Mouse (Mus musculus): ENCODE measurements around the gene Pou2af1.

Pou2af1 gene

DNA sequence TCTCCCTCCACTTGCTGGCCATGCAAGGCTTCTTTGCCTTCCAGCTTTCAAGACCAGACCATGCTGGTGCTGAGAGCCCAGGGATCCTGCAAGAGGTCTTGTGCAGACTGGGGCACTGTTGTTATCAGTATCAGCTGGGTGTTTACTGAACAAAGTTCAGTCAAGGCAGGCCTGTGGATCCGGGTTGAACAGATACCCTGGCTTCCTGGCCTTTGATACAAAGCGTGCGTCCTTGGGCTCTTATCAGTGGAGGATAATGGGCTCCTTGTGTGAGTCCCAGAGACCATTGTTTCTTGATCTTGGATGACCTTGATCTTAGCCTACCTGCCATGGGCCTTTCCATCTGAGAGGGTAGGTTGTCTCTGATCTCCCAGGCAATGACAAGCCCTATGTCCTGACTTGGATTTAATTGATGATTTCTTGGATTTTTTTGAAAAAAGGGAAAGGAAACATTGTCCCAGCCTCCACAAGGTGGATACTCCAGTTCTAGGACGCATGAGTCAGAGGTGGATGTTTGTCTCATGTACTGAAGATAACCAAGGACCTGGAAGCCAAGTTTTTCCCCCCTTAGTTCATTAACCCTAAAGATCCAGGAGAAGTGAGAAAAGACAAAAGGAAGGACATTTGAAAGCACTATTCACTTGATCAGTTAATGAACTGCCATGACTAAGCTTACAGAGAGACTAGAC is 17.3 kb downstream of the Pou2af1 start:
- no peak for DNase-seq

DNA sequence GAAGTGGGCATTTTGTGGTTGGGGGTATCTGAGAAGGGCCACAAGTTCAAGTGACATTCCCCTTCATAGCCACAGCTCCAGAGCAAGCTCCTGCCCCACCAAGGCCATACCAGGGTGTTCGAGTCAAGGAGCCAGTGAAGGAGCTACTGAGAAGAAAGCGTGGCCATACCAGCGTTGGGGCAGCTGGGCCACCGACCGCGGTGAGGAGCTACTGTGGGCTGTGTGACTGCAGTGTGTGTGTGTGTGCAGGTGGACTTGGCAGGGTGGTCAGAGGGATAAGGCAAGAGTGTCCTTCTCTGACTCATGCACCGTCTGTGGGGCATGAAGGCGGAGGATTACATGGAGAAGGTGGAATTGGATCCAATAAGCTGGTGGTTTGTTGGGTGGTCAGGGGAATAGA is 18.7 kb downstream of the Pou2af1 start:
- no peak for DNase-seq

DNA sequence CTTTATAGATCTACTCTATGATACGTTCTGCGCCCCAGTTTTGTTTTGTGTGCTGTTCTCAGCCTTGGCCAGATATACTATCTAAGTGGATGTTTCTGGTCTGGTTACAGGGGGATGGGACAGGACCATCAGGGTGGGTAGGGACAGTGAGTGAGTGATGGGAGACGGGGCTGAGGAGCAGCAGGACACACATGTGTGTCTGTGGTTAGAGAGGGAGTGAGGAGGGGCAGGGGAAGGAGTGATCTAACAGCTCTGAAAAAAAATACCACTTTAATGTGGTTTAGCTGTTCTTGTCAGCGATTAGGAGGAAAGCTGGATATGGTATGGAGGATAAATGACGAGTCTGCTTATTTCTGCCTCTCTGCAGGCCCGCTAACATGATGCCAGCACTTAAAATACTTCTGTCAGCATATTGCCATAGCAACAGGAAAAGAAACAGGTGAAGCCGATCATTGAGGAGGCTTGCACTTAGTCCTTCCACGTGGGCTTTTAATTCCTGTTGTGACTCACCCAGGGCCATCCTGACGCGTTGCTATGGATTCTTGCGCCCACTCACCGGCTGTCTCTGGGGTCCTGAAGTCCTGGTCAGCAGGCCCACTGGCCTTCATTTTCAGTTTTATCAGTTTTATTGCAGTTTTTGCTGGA is 25.4 kb downstream of the Pou2af1 start:
- DNase-seq: no peak

DNA sequence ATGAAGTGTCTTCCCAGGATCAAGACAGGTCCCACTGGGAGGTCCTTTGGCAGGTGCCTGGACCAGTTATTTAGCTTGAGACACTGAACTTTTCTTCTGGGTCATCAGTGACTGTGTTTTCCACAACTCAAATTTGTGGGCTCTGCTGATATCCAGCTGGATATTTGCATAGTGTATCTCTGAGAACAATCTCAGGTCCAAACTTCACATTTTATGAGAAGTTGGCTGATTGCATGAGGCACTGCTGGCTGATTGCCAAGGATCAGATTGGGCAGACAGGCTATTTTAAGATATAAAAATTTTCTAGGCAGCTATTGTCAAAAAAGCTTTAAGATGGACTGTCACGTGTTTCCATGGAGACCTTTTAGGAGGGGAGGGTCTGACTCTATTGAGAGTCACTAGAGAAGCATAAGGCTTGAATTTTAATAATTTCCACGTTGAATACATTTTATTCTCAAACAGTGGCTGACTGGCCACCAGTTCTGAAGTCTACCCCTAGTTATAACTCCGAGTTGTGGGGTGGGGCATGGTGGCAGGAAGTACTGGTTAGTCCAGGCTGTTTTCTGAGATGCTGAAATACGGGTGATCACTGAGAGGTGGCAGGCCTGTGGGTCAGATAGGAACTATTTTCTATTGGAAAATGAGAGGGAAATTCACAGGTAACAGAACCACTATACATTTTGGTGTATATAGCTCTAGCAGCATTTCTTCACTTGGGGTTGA is 43.4 kb downstream of the Pou2af1 start:
- DNase-seq: no peak

DNA sequence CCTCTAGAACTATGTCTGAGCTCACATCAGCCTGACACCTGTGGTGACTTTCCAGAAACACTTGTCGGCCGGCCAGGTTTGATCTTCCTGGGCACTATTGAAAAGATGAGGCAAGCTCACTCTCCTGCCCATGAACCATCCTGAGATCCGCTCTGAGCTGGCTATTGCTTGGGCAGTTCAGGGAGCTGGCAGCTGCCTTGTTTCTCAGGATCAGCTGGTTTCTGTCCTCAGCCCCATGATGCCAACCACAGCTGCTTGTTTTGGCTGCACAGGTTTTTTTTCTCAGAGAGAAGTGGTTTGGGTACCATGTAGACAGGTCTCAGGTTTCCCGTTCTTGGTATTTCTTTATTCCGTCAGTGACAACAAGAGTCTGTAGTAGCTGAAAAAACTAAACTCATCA is 44.9 kb downstream of the Pou2af1 start:
- no peak for DNase-seq

DNA sequence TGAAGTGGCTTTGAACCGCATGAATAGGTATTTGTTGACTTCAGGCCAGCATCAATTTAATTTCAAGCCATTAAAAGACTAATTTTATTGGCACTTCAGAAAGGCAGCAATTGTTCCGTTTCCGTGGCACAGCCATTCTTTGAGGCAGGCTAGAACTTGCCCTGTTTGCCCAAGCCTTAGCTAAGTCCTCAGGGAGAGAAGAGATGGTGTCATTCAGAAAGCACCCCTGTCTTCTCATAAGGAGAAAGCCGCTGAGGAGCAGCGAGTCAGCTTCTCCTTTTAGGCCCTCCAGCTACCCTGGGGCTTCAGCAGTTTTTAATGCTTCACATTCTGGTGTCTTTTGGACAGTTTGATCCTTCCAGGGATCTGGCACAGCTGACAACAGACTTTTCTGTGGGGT is 55.3 kb downstream of the Pou2af1 start:
- DNase-seq: no peak

DNA sequence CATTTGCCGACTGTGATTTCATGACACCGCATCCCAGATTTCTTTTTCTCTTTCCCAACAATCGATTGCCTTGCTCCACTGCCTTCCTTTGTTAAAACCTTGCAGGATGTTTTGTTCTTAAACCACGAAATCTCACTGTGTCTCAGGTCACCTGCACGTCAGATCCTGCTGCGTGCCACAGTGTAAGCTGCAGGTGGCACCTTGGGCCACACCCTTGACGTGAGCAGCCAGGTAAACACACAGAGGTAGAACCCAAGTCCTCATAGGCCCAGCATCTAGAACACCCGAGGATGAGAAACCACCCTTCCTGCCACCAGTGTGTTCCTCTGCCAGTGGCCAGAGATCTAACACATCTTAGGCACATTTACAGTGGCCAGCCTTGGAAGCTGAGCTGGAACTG is 57.6 kb downstream of the Pou2af1 start:
- no peak for DNase-seq

DNA sequence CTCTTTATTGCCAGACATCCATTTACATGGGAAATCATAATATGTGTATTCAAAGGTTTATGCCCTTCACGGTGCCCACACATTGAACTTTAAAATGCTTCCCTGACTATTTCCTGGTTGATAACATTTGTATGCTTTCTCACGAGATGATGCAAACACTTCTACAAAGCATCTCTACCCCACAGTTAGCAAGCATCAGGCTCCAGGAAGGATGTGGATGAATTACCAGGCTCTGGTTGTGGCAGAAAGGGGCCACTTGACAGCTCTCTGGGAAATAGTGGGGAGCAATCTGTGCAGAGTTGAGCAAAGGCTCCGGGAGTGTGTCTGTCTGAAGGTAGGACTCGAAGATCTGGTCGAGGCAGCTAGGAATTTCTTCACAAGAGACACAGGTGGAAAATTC is 58.6 kb downstream of the Pou2af1 start:
- DNase-seq: no peak

DNA sequence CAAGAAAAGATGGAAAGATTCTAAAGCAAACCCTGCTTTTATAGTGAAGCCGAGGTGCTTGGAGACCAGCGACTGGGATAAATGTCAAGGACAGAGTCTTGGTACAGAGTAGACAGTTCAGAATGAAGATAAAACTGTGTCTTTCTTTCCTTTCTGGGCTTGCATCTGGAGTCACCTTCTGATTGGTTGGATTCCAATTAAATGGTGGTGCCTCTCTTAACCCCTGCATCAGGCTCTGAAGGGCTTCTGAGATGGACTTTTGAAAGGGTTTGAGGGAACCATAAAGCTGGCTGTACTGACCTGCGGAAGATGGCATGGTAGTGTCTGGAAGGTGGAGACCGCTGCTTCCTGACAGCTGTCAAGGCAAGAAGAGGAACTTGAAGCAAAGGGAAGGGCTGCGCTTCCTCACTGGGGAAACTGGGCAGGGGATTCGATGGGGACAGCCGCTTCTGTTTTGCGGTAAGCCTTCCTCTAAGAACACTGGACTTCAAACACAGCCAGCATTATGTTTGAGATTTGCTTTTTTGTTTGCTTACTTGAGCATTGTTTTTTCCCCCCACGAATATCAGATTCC is 60.2 kb downstream of the Pou2af1 start:
- DNase-seq: no peak

DNA sequence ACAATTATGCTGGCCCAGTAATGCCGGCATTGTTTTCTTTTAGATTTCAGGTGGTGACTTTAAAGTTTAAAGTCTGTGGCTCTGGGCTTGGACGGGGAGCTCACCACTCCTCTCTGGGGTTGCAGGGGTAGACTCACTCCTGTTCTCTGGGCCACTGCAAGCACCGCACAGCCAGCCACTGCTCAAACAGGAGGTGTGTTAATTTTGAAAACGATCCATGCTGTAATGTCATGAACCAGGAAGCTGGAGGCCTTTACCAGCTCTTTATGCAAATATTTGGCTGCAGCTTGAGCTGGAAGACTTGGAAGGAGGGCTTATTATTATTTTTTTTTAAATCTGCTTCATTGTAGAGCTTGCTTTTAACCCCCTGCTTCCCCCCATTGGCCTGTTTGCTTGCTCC is 61.2 kb downstream of the Pou2af1 start:
- DNase-seq: no peak

DNA sequence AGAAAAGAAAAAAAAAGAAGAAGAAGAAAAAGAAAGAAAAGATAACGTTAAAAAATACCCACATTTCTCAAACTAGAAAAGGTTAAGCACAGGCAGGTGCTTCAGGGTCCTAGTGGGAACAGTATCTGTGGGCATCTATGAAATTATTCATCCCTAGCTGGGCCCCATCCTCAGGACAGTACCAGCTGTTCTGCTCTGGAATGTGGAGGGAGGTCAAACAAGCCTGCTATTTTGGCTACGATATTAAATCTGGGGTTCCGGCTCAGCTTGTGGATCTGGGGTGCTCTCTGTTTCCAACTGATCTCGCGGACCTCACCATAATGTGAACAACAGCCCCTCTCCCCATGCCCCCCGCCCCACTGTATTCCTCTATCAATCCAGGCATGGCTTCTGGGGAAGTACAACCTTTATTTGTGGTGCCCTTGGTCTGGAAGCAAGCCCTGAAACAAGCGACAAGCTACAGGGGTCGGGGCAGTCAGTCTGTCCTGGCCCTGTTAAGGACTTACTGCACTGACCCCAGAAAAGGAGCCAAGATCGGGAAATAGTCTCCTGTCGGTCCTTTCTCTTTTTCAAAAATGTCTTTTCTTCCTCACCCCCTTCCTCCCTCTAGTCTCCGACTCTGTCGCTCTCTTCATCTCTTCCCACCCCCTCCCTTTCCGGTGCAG is 64.5 kb downstream of the Pou2af1 start:
- DNase-seq: no peak

DNA sequence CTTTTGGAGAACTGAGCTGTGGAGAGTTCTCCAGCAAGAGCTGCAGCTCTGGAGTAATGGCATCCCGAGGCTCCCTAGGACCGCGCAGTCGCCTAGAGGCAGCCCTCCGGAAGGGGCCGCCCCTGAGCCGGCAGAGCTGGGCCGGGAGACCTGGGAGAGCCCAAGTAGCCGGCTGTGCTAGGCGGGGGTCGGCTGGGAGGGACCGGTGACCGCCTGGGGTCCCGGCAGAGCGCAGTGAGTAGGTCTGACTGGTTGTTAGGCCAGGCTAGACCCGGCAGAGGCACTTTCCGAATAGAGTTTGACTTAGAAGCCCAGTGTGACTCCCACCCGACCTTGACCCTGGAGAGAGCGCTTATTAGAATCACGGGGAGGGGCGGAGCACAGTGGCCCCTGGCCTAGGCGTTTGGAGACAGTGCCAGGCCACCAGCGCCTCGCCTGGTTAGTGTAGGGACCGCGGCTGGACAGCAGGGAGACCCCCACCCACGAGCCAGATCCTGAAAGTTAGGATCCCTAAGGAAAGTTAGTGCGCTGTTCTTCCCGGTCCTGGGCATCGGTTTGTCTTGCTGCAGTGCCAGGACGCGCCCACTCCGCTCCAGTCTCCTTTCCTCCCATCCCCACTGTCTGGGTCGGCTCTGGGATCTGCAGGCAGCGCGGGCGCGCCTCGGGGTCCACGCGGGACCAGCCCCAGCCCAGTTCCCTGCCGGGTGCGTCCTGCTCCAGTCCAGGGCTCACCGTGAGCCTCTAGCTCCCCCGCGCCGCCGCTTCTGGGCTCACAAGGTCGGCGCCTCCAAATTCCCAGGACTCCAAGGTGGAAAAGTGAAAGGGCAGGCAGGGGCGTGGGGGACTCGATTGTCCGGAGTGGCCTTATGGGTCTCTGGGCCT is 65.2 kb downstream of the Pou2af1 start, which contains the start of gene Colca2:
Gene Colca2, minus strand, starts transcription at position 70 of the 882 bp plus-strand sequence.
- peak; percentile 83 to 92 for DNase-seq

DNA sequence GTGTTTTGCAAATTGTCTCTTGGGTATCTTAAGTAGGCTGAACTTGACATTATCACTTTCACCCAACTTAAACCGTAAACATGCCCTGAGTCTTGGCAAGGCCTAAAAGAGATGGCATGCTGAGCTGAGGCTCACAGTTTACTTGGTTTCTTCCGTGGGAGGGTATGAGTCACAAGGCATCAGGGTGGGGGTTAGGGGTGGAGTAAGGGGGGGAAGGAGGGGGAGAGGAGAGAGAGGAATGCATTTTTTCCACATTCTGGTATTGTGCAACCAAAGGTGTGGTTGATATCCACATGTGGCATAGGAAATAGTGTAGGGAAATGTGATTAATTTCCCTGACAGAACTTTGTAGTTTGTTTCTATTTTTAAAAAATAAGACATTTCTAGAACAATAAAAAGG is 72.6 kb downstream of the Pou2af1 start:
- DNase-seq: no peak

Measured in kidney, postnatal 25 days (tissue).